Mouse (Mus musculus) right cerebral cortex, postnatal 25 days (tissue): ENCODE data around the gene Gprc5c.
"Not testable (repeated sequence)": the region's sequence is repeated elsewhere in the genome, so short reads cannot be mapped to it uniquely, and the experiment has no call there.

Experiments
- DNase-seq: peaks from one replicate; pipeline ENCODE4 v3.0.0; 2022

The Gprc5c gene

DNA sequence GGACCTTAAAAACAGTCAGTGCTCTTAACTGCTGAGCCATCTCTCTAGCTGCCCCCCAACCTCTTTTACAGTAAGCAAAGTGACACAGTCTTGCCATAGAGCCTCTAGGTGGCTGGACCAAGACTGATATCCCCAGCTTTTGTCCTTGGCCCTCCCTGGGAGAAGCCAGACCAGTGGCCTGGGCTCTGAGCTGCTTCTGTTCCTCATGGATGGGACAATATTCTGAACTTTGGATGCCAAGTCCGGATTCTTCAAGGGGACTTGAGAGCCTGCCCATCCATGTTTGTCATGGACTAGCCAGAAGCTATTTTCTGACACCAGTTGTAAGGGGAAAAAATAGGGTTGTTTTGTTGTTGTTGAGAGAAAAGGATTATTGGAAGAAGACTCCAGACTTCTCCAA, 18.8 kb downstream of the Gprc5c start:
- no peak for DNase-seq

DNA sequence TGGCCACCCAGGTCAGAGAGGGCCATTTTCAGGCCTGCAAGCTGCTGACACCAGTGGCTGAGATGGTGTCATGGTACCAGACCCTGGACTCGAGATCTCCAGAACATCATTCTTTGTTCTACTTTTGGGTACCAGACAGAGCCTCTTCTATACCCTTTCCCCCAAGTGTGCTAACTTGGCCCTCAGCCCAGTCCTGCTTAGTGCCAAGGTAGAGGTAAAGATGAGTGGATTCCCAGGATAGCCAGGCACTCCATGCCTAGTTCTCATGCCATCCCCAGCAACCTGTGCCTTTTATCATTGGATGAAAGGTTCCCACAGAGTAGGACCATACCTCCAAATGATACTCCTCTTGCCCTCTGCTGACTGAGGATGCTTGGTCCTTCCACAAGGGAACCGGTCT, 20.6 kb downstream of the Gprc5c start:
- DNase-seq = no peak

DNA sequence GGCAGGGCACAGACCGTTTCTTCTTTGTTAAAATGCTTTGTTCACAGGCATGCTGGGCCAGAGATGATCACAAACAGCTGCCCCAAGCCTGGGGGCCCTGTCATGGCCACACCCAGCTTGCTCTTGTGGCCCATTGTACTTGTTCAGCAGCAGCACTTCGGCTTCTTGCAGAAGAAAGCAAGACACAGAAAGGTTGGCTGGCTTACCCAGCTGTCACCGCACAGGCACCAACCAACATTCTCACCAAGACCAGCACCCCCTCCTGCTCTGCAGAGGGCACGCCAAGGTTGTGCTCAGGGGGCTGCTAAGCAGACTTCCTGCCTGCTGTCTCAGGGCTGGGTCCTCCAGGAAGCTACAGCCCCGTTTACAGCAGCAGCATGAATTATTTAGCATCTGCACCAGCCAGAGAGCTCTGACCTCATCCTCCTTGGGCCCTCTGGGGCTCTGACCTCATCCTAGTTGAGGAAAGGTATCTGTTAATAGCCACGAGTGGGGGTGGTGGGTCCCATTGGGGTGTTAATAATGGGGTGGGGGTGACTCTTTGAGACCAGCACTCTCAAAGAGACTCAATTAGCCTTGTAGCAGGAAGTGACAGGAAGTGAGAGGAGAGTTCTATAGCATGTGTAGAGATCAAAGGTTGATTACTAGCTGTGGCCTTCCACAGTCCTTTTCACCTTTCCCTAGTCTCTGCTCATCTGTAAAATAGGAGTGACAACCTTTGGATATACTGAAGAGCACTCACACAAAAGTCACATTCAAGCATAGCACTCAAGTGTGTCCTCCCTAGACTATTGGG, 22.3 kb downstream of the Gprc5c start:
- no peak for DNase-seq

DNA sequence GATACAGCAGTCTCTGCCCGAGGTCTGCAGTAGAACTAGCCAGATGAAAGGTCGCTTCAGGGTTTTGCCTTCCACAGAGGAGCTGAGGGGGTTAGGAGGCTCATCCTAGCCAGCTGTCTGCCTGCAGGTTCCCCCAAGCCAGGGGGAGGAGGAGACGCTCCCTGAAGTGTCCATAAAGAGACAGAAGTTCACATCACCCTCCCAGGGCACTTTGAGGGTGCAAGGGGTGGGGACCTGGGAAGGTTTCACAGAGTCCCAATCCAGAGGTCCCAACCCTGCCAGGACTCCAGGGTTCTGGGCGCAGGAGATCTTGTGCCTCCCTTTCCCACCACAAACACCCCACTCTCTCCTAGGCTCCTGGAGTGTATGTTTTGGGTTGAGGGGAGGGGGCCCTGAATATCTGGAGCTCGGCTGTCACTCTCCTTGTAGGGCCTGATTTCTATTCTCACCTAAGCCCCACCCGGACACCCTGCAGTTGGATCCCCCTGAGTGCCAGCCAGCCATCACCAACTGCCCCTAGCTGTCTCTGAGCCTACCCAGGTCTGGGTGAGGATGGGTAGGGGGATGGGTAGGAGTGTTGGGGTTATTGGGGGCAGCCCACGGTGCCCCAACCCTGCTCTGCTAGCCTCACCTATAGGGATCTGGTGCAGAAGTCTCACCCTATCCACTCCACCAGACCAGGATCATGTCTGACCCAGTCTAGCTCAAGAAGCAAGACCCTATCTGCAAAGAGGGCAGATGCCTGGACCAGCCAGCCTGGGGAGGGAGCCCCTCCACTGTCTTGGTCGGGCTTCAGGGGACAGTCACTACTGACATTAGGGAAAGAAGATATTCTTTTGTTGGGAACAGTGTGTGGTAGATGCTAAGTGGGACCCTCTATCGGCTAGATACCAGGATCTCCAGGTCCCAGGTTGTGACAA, 23.5 kb downstream of the Gprc5c start:
- DNase-seq = no peak

DNA sequence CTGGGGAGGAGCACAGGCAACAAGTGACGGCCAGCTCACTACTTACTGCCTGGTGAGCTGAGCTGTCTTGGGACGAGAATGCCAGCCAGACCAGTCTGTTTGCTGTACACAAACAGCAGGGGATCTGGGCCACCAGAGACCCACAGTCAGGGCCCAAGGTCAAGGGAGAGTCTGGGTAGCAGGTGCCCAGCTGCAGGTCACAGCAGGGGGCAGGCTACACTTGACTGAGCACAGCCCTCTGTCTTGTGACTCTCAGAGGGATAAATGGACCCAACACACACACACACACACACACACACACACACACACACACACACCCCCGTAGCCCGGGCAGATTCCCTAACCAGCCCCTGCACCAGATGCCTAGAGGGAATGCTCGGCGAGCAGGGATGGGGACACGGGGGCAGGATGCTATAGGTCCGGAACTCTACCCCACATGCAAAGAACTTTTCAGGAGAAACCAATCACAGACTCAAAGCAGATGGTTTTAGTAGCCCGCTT, 24.4 kb downstream of the Gprc5c start:
- no peak for DNase-seq

DNA sequence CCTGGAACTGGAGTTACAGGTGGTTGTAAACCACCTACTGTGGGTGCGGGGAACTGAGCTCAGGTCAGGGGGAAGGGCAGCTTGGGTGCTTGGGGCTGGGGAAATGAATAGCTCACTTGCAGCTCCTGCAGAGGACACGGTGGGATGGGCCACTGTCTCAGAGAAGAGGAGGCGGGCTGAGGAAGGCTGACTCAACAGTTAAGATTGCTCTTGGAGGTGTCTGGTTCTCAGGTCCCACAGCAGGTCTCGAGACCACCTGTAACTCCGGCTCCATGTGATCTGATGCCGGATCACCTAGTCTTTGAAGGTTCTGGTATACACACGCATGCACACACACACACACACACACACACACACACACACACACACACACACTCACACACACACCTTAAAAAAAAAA, 25.2 kb downstream of the Gprc5c start:
- no peak for DNase-seq

DNA sequence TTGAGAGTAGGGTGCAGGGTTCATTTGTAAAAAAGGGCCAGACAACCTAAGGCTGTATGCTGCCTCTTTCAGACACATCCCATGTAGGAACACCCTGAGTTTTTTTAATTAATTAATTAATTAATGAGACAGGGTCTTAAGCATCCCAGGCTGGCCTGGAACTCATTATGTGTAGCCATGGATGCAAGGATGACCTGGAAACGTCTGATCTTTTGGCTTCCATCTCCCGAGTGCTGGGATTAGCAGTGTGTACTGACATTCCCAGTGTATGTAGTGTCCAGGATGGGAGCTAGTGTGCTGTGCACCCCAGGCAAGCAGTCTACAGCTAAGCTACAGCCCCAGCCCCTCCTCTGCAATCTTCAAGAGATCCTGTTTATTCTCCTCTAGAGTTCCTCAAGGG, 25.7 kb downstream of the Gprc5c start:
- DNase-seq = no peak

DNA sequence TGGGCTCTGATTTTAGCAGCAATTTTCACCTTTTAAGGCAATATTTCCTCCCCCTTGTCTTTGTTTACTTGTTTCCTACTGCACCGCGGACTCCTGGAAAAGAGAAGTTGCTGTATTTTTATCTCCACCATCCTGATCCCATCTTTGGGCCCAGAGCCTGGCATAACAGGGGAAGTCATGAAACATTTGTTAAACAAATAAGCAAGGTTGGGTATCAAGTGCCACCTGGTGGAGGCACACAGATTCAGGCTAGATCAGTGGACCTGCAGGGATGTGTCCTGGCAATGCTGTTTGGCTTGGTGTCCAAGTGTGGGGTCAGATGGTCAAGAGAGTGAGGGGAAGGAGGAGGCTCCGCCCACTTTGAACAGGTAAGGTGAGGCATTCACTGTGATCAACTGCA, 26.2 kb downstream of the Gprc5c start:
- peak; percentile 36 for DNase-seq

DNA sequence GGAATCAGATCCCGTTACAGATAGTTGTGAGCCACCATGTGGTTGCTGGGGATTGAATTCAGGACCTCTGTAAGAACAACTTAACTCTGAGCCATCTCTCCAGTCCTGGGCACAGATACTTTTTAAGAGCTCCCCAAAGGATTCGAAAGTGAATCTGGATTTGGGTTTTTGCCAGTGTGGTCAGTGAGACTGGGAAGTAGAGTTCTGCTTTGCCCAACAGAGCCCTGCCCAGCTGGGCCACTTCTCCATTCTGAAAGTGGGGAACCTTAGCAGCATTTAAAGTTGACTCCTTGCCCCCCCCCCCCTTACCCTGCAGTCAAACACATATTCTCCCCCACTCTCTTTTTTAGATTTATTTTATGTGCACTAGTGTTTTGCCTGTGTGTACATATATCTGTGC, 28.7 kb downstream of the Gprc5c start:
- DNase-seq = no peak

DNA sequence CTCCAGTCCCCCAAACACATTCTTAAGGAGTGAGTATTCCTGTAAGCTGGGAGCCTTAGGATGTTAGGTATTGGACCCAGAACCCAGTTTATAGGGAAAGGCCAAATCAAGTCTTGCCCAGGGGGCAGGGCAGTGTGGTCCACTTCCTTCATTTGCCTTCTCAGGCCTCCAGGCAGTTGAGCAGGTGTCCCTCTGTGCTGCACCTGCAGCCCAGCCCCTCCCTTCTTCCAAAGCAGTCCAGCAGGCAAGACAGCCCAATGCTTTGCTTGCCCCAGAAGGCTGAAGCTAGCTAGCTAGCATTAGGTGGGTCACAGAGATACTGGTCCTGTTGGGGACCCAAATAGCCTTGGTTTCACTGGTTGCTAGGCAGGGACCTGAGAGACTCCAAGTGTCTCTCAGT, 29.2 kb downstream of the Gprc5c start:
- DNase-seq = no peak

DNA sequence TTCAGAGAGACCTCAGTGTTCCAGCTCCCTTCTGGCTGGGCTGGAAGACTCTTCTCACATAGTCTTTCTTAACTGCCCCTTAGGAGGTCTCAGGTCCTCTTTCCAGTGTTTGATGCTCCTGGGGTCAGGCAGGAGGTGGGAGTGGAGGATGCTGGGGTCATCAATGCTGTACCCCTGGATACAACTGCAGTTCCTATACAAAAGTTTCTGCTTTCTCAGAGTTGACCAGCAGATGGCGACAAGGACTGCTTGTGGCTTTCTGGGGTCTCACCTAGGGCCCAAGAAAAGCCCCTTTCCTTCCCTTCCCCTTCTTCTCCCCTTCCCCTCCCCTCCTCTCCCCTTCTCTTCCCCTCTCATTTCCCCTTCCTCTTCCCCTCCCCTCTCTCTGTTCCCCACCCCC, 29.6 kb downstream of the Gprc5c start:
- DNase-seq = no peak

DNA sequence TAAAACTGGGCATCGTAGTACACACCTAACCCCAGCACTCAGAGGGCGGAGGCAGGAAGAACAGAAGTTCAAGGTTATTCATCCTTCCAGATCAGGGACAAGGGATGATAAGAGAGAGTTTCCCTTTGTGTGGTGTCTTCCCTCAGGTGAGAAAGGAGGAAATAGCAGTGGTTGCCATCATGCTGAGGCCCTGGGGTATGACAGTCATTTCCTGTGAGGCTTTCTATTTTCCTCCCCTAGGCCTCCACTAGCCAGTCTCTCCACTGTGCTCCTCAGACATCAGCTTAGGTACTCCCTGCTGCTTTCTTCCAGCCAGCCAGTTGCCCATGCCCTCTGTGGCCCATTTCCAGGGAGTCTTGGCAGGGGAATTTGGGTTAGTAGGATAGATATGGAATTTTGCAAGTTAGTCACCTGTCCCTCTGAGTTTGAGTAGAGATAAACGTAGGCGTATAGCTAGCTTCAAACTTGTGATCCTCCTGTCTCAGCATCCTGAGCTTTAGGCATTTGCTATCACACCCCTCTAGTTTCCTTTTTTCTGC, 32.4 kb downstream of the Gprc5c start:
- DNase-seq = no peak

DNA sequence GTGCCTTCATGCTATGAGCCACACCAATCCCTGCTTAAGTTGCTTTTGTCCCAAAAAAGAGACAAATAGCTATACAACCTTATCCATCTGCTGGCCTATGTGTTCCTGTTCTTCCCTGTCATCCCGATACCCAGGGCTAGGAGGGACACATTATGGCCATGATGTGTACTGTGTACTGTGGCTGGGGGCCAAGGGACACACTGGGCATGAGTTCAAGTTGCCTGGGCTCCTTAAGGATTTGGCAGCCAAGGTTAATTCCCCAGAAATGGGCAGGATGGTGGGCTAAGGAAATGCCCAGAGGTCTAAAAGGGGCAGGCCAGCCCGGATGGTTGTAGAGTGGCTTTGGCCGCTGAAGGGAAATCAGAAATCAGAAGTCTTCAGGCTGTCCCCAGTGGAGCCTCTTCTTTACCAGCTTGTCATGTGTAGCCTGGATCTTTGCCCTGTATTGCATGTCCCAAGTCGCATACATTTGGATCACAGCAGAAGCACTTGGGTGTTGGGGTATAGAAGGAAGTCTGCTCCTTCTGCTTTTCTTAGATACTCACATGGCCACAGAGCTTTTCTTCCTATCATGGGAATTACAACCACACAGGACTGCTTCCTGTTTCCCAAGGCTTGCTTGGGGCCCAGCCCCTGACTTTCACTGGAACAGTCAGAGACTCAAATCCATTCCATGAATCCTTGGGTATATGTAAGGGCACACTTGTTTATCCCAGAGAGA, 33.6 kb downstream of the Gprc5c start:
- DNase-seq = no peak

DNA sequence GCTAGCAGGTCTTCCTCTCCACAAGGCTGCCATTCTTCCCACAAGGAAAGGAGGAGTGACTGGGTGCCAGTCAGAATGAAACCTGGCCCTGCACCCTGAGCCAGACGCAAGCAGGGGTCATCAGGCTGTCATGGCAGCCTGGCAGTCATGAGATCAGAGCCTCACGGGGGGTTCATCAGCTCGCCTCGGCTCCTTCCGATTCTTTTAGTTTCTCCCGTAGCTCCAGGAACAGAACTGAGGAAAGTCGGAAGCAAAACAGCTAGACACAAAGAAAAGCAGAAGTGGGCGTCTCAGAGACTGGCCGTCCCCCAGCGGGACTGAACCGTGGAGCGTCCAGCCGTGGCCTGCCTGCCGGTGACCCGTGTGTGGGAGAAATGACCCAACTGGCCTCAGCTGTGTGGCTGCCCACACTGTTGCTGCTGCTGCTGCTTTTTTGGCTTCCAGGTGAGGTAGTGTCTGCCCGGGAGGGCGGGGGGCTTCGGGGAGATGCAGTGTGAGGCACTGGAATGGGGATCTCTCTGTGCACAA, 39.1 kb downstream of the Gprc5c start, which contains the start of gene Cd300a:
Gene Cd300a (plus strand): TSS at position 51 of the 528 bp plus-strand sequence.
- DNase-seq = no peak

DNA sequence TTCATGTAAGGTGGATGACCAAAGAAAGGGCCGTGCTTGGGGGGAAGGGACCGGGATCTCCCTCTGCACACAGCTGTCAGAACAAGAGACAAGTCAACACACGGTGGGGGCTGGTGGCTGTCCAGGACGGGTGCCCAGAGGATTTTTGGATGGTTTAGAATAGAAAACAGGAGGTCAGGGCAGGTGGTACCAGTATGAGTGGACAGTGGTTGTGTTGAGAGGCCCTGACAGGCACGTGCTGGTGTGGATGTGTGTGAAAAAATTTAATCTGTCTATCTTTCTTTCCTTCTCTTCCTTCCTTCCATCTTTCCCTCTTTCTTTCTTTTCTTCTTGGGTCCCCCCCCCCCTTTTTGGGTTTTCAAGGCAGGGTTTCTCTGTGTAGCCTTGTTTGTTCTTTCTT, 39.6 kb downstream of the Gprc5c start:
- no peak for DNase-seq

DNA sequence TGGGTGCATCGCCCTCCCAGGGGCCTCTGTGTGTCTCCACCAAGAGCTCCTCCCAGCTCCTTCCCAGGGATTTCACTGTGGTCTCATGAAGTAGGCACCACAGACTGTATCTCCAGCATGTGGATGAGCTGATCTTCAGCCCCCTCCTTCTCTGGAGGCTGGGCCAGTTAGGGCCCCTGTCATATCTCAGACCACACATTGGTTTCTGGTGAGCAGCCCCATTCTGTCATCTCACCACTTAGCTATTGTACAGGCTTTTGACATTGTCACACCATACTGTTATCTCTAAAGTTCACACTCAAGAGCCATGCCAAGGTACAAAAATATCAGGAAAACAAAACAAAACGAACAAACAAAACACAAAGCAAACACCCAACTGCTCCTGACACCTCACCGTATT, 45.1 kb downstream of the Gprc5c start:
- no peak for DNase-seq

DNA sequence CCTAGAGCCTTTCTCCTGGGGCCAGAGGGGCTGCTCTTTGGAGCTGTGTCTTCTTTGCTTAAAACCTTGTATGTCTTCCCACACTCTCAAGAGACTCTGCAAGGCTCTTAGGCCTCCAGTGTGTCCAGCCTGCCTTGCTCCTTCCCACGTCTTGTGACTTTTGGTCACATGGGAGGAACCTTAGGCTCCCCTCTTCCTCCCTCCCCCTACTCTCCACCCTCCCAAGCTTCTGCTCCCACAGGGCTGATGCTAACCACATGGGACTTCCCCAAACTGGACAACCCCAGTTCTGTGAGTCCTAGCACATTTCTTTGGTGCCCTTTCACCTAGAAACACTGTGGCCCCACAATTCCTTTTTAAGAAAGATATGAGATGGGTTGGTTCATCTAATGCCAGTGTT, 47.1 kb downstream of the Gprc5c start:
- no peak for DNase-seq

DNA sequence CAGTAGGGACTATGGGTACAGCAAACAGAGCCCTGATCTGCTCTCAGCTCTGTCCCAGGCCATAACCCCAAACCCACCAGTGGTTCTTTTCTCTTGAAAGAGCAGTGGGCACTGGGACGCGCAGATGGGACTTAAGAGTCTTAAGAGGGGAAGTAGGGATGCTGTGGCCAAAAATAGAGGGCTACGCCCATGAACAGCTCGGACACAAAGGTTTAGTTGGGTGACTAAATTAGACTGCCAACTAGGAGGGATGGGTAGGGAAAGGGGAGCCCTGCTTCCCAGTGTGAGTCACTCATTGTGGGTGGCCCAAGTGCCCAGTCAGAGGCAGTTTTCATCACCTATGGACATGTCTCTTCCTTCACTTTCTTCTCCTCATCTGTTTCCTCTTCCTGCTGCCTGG, 52.3 kb downstream of the Gprc5c start:
- no peak for DNase-seq

DNA sequence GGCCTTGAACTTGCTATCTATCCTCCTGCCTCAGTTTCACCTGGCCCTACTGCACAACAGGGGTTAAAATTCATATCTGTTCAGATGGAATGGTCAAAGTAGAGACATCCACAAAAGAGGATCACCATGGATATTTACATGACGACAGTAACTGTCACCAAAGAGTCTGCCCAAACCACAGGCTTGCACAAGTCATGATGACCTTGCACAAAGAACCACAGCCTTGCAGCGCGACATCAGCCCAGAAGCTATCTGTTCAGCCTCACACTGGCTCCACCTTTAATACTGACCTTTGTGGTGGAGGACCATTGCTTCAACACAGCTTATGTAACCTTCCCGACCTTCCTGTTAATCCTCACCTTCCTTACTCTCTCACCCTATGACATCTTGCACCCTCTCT, 56.6 kb downstream of the Gprc5c start:
- no peak for DNase-seq

DNA sequence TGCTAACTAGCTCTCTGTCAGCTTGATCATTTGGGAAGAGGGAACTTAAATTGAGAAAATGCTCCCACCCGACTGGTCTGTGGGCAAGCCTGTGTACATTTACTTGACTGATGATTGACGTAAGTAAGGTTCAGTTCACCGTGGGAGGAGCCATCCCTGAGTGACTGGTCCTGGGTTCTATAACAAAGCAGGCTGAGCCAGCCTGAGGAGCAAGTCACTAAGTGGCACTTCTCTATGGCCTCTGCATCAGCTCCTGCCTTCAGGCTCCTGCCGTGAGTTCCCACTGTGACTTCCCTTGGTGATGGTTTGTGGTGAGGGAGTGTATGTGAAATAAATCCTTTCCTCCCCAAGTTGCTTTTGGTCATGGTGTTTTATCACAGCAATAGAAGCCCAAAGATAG, 57.1 kb downstream of the Gprc5c start:
- no peak for DNase-seq

DNA sequence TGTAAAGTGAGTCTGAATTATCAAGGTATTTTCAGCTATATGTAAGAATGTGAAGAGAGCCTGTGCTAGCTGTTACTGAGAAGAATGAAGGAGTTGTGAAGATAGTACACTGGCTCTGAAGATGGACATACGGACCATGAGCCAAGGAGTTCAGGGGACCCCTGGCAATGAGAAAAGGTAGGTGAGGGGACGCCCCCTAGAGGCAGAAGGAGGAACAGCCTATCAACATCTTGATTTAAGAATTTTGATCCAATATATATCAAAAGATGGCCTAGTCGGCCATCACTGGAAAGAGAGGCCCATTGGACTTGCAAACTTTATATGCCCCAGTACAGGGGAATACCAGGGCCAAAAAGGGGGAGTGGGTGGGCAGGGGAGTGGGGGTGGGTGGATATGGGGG, 58.6 kb downstream of the Gprc5c start:
- DNase-seq = not testable (repeated sequence)

DNA sequence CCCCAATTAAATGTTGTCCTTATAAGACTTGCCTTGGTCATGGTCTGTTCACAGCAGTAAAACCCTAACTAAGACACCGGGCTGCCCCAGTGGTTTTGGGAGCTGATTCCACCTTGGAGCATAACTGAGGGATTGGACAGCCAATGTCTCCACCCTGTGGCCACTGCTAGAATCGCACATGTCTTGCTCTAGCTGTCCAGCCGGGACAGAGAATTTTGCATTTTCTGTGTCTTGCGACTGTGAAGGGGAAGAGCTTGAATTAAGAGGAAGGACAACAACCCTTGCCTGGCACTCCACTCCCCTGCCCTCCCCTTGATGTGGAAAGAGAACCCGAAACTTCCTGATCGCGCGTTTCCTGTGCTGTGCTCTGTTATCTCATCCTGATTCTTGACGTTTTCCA, 61.9 kb downstream of the Gprc5c start:
- peak; percentile 75 for DNase-seq

DNA sequence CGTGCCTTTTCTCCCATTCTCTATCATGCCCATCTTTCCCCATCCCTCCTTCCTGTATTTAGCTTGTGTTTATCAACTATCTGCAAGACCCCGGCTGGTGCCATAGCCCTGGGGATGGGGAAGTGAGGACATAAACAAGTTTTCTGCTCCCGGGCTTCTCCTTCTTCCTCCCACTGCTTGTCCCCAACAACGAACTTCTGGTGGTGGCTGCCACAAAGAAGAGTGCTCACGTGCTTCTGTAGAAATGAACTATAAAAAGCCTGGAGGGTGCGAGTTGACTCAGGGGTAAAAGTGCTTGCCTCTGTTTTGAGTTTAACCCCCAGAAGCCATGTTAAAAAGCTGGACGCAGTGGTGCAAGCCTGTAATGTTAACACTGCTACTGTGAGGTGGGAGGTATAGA, 64.0 kb downstream of the Gprc5c start:
- no peak for DNase-seq
